Comparison of ENCODE assay signal across 14 mouse cellular contexts in the genomic region with DNA sequence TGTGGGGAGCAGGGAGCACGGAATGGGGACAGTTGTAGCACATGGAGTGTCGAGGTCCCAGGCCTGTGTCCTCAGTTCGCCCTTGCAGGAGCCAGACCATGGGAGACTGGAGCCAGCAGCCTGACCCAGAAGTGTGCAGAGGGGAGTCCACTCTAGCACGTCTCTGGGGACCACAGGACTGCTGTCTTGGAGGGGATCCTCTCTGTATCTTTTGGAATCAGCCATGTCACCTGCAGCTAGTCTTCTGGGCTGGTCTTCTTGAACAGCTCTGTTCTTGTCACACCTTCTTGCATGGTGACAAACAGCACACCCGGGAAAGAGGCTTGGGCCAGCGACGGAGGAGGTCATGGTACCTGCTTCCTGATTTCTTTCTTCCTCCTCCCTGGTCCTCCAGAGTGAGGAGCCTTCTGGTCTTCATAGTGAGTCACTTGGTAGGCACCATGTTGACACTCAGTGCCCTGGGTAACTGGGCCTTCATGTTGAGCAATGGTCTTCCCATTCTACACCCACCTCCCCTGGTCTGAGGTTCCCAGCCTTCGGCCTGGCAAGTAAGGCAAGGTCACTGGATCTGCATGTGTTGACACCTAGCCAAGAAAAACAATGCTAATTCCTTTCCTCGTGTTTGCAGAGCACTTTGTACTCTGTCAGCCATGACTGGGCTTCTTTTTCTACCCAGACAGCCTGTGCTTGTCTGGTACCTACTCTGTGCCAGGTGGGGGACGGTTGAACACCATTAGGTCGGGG. TPM values are rescaled to one million over a fixed set of nuclear protein-coding genes. Genes with fewer than 3 reads are reported as not detected.
DNase-seq lines count a peak whose midpoint lies in the region; ATAC-seq and TF ChIP-seq lines count a peak whose summit lies in the region.
"Had no signal": no experiment of that assay in that cellular context is flagged by ENCODE, and none has a peak within 500 bp of the region (broad histone marks: within the 10 kb centered on the region; RNA-seq: fewer than 3 reads in every experiment).

No protein-coding gene starts in this region.

- H3K9ac ChIP-seq in heart, adult 2 months (ENCODE audit: low read depth, low read length), result no peak overlapping the region
- H3K9ac ChIP-seq: forebrain, embryonic 12.5 days; limb, embryonic 15.5 days had no signal

- WGBS in macrophage (ENCODE audit: missing documents), result 57% methylated on average over 11 of the region's 11 CpGs
- WGBS in midbrain, embryonic 10.5 days, result 87% methylated on average over 11 of the region's 11 CpGs
- WGBS in heart, adult 2 months, result 60% methylated on average over 11 of the region's 11 CpGs

- H3K4me3 ChIP-seq in macrophage (ENCODE audit: inconsistent target), result no peak overlapping the region
- no peak overlapping the region for H3K4me3 ChIP-seq in midbrain, embryonic 10.5 days
- no peak overlapping the region for H3K4me3 ChIP-seq in heart, adult 2 months
- H3K4me3 ChIP-seq: embryonic facial prominence, embryonic 10.5 days; forebrain, embryonic 12.5 days; hindbrain, embryonic 10.5 days; limb, embryonic 15.5 days had no signal

- H3K27ac ChIP-seq in macrophage, result peak overlapping the region; percentile 94
- no peak overlapping the region for H3K27ac ChIP-seq in midbrain, embryonic 10.5 days (replicated peaks)
- no peak overlapping the region for H3K27ac ChIP-seq in heart, adult 2 months
- H3K27ac ChIP-seq: embryonic facial prominence, embryonic 10.5 days; forebrain, embryonic 12.5 days; hindbrain, embryonic 10.5 days; limb, embryonic 15.5 days had no signal

- H3K4me1 ChIP-seq in midbrain, embryonic 10.5 days, result no peaks in the 10 kb centered on the region
- peaks cover 12% of the 10 kb centered on the region for H3K4me1 ChIP-seq in heart, adult 2 months (ENCODE audit: control insufficient read depth, insufficient read depth, low read length)
- H3K4me1 ChIP-seq: forebrain, embryonic 12.5 days; hindbrain, embryonic 10.5 days had no signal

- H3K27me3 ChIP-seq in midbrain, embryonic 10.5 days (ENCODE audit: low read depth, poor library complexity, severe bottlenecking), result no peaks in the 10 kb centered on the region
- no peaks in the 10 kb centered on the region for H3K27me3 ChIP-seq in heart, adult 2 months (ENCODE audit: control insufficient read depth, insufficient read depth, low read length)
- H3K27me3 ChIP-seq: forebrain, embryonic 12.5 days; limb, embryonic 15.5 days had no signal

- intact Hi-C loops in heart, adult 2 months (cut with DNase I), result no loop called here

- peaks cover 60% of the 10 kb centered on the region for H3K79me2 ChIP-seq in macrophage (ENCODE audit: inconsistent target)
- H3K79me2 ChIP-seq in heart, adult 2 months (replicated peaks; ENCODE audit: control insufficient read depth, insufficient read depth, low read length), result no peaks in the 10 kb centered on the region

- TF ChIP-seq CTCF in heart, adult 2 months (IDR thresholded peaks at IDR 0.05), result no peak

- peaks cover 20% of the 10 kb centered on the region; the same call in 1 of the 2 replicates for H3K36me3 ChIP-seq in macrophage (ENCODE audit: inconsistent target)
- H3K36me3 ChIP-seq in midbrain, embryonic 10.5 days, result no peaks in the 10 kb centered on the region
- H3K36me3 ChIP-seq in heart, adult 2 months (ENCODE audit: control insufficient read depth, insufficient read depth, low read length), result no peaks in the 10 kb centered on the region
- H3K36me3 ChIP-seq: embryonic facial prominence, embryonic 10.5 days; forebrain, embryonic 12.5 days; hindbrain, embryonic 10.5 days; limb, embryonic 15.5 days had no signal

- peak; percentile 71 for ATAC-seq in granulocyte monocyte progenitor cell, adult 5-6 weeks (replicated peaks; ENCODE audit: poor library complexity, severe bottlenecking)

- no peak for TF ChIP-seq POLR2A in heart, adult 2 months (IDR thresholded peaks at IDR 0.05; ENCODE audit: insufficient read depth, low read depth, low read length)

- TF ChIP-seq EP300 in heart, adult 2 months (IDR thresholded peaks at IDR 0.05; ENCODE audit: insufficient read depth, low read depth, low read length), result no peak

- no peaks in the 10 kb centered on the region for H3K9me3 ChIP-seq in midbrain, embryonic 10.5 days (replicated peaks)
- H3K9me3 ChIP-seq: embryonic facial prominence, embryonic 10.5 days; forebrain, embryonic 12.5 days; hindbrain, embryonic 10.5 days; limb, embryonic 15.5 days had no signal

- DNase-seq in adrenal gland, postnatal 14 days, result peak; percentile 41
- DNase-seq in adrenal gland, postnatal 25 days, result no peak
- peak; percentile 40 for DNase-seq in 3T3-L1 (ENCODE audit: low read depth, low spot score)
- DNase-seq in right cerebral cortex, postnatal 36 days (ENCODE audit: low spot score in 2 of 2), result no peak
- DNase-seq in midbrain, embryonic 10.5 days (ENCODE audit: low spot score), result no peak
- no peak for DNase-seq in heart, adult 2 months
- DNase-seq: cerebellum, adult 11 months; gastrocnemius, postnatal 36 days had no signal

RNA-seq across cellular contexts. Expression of gene Ttc7, which starts 21.6 kb away (rescaled TPM):
- 13.2 TPM in 2 replicates for total RNA-seq in adrenal gland, postnatal 14 days (2021)
- 7.8 and 12.3 TPM in 2 replicates for total RNA-seq in adrenal gland, postnatal 25 days (2021)
- 68.9 and 94.1 TPM in 2 replicates for total RNA-seq in granulocyte monocyte progenitor cell, adult 5-6 weeks (2014; fragmentation: Nextera tagmentation)
- 42.2 and 46.7 TPM in 2 replicates for total RNA-seq in granulocyte monocyte progenitor cell, adult 5-6 weeks (2017)
- 100 to 1,000 TPM in 8 of 26 experiments, 10 to 100 TPM in 18; 23.2 to 147 (median 72.3) TPM for total RNA-seq in macrophage (2018; cell fraction: chromatin; rRNA removed)
- total RNA-seq in macrophage (2018; cell fraction: cytosol; rRNA removed), result 100 to 1,000 TPM in 5 of 26 experiments, 10 to 100 TPM in 21; 52.8 to 109 (median 71.9) TPM
- 100 to 1,000 TPM in 6 of 26 experiments, 10 to 100 TPM in 20; 39.5 to 126 (median 74.2) TPM for total RNA-seq in macrophage (2018; cell fraction: nucleus; rRNA removed)
- polyA plus RNA-seq in macrophage (2018), result 61.6 to 83.0 TPM (median 63.6 TPM) in 3 replicates
- polyA plus RNA-seq in midbrain, embryonic 10.5 days (2016; fragmentation: Nextera tagmentation; extraction: Ambion mirVana), result 3.5 and 5.4 TPM in 2 replicates
- total RNA-seq in heart, adult 2 months (2021), result 10 to 100 TPM; 20.9 to 23.2 TPM
- polyA plus RNA-seq in heart, adult 2 months (2012; rRNA removed), result 21.3 and 28.8 TPM in 2 replicates

RNA-seq across cellular contexts. Expression of gene Mcfd2, which starts 38.6 kb away (rescaled TPM):
- total RNA-seq in adrenal gland, postnatal 14 days (2021), result 167 and 183 TPM in 2 replicates
- 264 and 267 TPM in 2 replicates for total RNA-seq in adrenal gland, postnatal 25 days (2021)
- total RNA-seq in granulocyte monocyte progenitor cell, adult 5-6 weeks (2014; fragmentation: Nextera tagmentation), result 64.9 and 73.6 TPM in 2 replicates
- total RNA-seq in granulocyte monocyte progenitor cell, adult 5-6 weeks (2017), result 112 and 128 TPM in 2 replicates
- total RNA-seq in macrophage (2018; cell fraction: chromatin; rRNA removed), result 100 to 1,000 TPM in 5 of 26 experiments, 10 to 100 TPM in 21; 25.7 to 173 (median 52.5) TPM
- 100 to 1,000 TPM; 132 to 231 (median 175) TPM for total RNA-seq in macrophage (2018; cell fraction: cytosol; rRNA removed)
- total RNA-seq in macrophage (2018; cell fraction: nucleus; rRNA removed), result 100 to 1,000 TPM in 19 of 26 experiments, 10 to 100 TPM in 7; 31.8 to 178 (median 121) TPM
- 156 to 279 TPM (median 184 TPM) in 3 replicates for polyA plus RNA-seq in macrophage (2018)
- polyA plus RNA-seq in midbrain, embryonic 10.5 days (2016; fragmentation: Nextera tagmentation; extraction: Ambion mirVana), result 79.7 and 86.6 TPM in 2 replicates
- total RNA-seq in heart, adult 2 months (2021), result 10 to 100 TPM; 48.3 to 59.4 TPM
- polyA plus RNA-seq in heart, adult 2 months (2012; rRNA removed), result 60.3 and 79.7 TPM in 2 replicates

Comparison
In these comparisons a context has a peak if more than half of its experiments do, and no peak if none do; other contexts are left out.
1. DNase-seq: peak in adrenal gland, postnatal 14 days (single experiment) and 3T3-L1 (single experiment); none in adrenal gland, postnatal 25 days (single experiment), right cerebral cortex, postnatal 36 days (0 of 2), midbrain, embryonic 10.5 days (single experiment) and heart, adult 2 months (0 of 2).